Mouse (Mus musculus) hindbrain, embryonic 16.5 days (tissue): Measurements from ENCODE around the gene Taok1. TPM values are rescaled to one million over a fixed set of nuclear protein-coding genes. Genes with fewer than 3 reads are reported as not detected.

Source experiments
- ATAC-seq: fragments of 200-750 bp; cut with Nextera tagmentation; 2 replicates; pipeline ENCODE4 v1.8.0; 2017; ENCODE audit warnings: moderate TSS enrichment, moderate library complexity
- H3K27ac ChIP-seq: fragments of 300-500 bp; sonication (generic); 2 replicates; pipeline ENCODE4 v1.5.1; 2014; ENCODE audit warnings: low read depth, mild to moderate bottlenecking, control low read depth, low read length, moderate library complexity
- H3K27me3 ChIP-seq: fragments of 300-500 bp; sonication (generic); replicated peaks from 2 replicates; pipeline ENCODE4 v1.6.1; 2014; ENCODE audit warnings: low read length; ENCODE audit not compliant: control insufficient read depth, insufficient read depth
- H3K36me3 ChIP-seq: fragments of 300-500 bp; sonication (generic); 2 replicates; pipeline ENCODE4 v1.6.1; 2014; ENCODE audit warnings: mild to moderate bottlenecking, low read length, moderate library complexity, mixed read lengths; ENCODE audit not compliant: control insufficient read depth, insufficient read depth
- H3K4me1 ChIP-seq: fragments of 300-500 bp; sonication (generic); 2 replicates; pipeline ENCODE4 v1.6.1; 2014; ENCODE audit warnings: low read depth, low read length; ENCODE audit not compliant: control insufficient read depth, insufficient read depth
- H3K4me2 ChIP-seq: fragments of 300-500 bp; sonication (generic); 2 replicates; pipeline ENCODE4 v1.6.1; 2014; ENCODE audit warnings: mild to moderate bottlenecking, low read length, control low read depth, moderate library complexity
- H3K4me3 ChIP-seq: fragments of 300-500 bp; sonication (generic); 2 replicates; pipeline ENCODE4 v1.5.1; 2014; ENCODE audit warnings: mild to moderate bottlenecking, low read length, control low read depth, moderate library complexity
- H3K9ac ChIP-seq: fragments of 300-500 bp; sonication (generic); 2 replicates; pipeline ENCODE4 v1.6.1; 2014; ENCODE audit warnings: low read depth, mild to moderate bottlenecking, control low read depth, low read length, moderate library complexity
- H3K9me3 ChIP-seq: fragments of 300-500 bp; sonication (generic); 2 replicates; pipeline ENCODE4 v1.6.1; 2014; ENCODE audit warnings: mild to moderate bottlenecking, low read length, moderate library complexity; ENCODE audit not compliant: control insufficient read depth
- WGBS: fragments of 180-500 bp; shearing (Covaris S2); extraction: QIAGEN DNeasy Blood & Tissue Kit; methylation state at CpG from one replicate; pipeline ENCODE4 v1.1.7; 2014; 5-methylcytosine and 5-hydroxymethylcytosine counted together
- polyA plus RNA-seq: library from polyadenylated mRNA; unstranded; fragments of >200 nt; fragmentation: Nextera tagmentation; extraction: Ambion mirVana; gene quantifications from 2 replicates; pipeline ENCODE4 v1.2.1, GENCODE M21; 2015

Taok1 gene
- polyA plus RNA-seq, 1 experiment from 2014 or later: 18.7 TPM

DNA sequence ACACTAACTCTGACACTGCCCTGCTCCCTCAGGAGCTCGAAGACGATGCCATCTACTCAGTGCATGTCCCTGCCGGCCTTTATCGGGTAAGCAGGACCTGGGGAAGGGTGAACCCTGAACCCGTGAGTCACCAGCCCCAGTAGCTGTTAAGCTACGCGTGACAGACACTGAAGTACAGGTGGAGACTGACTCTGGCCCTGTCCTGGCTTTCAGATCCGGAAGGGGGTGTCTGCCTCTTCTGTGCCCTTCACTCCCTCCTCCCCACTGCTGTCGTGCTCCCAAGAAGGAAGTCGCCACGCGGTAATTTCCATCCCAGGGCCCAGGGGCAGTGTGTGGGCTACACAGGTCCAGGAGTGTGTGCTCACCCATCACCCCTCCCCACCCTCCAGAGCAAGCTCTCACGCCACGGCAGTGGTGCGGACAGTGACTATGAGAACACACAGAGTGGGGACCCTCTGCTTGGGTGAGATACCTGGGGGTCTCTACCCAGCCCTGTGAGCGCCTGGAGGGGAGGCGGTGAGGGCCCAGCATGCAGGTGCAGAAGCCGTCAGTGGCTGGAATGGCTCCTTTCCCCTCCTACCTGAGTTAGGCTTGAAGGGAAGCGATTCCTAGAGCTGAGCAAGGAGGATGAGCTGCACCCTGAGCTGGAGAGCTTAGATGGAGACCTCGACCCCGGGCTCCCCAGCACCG, 102.2 kb downstream of the Taok1 start:
- H3K4me1 ChIP-seq: peaks cover 12% of the 10 kb centered on the region
- H3K9me3 ChIP-seq: no peaks in the 10 kb centered on the region
- H3K4me3 ChIP-seq: no peak overlapping the region
- no peak overlapping the region for H3K9ac ChIP-seq
- peaks cover 31% of the 10 kb centered on the region for H3K36me3 ChIP-seq
- H3K4me2 ChIP-seq: no peak overlapping the region
- H3K27ac ChIP-seq: no peak overlapping the region
- WGBS: 91% methylated on average over 22 of the region's 22 CpGs
- ATAC-seq: no peak
- H3K27me3 ChIP-seq: no peaks in the 10 kb centered on the region

- no peak overlapping the region for H3K4me2 ChIP-seq
- H3K36me3 ChIP-seq: peaks cover 40% of the 10 kb centered on the region
- H3K9me3 ChIP-seq: no peaks in the 10 kb centered on the region
- H3K27me3 ChIP-seq: no peaks in the 10 kb centered on the region
- peaks cover 19% of the 10 kb centered on the region for H3K4me1 ChIP-seq
- no peak overlapping the region for H3K4me3 ChIP-seq
- WGBS: 95% methylated on average over 19 of the region's 19 CpGs
- H3K27ac ChIP-seq: no peak overlapping the region
- no peak overlapping the region for H3K9ac ChIP-seq
- no peak for ATAC-seq
Measured at GRCm38 (mm10) chr11:77504377-77504776, 103.2 kb downstream of the Taok1 start.

DNA sequence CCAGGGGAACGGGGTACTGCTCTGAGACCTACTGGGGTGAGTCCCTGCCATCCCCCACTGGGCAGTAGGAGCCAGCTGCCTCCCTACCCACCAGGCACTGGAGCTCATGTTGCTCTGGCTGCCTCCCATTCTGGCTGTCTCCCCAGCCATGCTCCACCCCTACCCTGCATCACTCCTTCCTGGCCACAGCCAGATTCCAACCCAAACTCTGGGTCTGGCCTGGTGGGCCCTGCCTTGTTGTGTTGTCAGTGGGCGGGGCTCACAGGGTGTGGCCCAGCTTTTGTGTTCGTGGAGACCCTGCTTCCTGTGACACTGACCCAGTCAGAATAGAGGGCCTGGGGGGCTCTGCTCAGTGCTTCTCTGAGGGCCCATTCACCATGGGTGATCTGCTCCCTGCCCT, 104.1 kb downstream of the Taok1 start:
- Histone ChIP-seq H3K9me3 (no peaks in the 10 kb centered on the region), H3K4me3 (no peak overlapping the region), H3K27ac (no peak overlapping the region), H3K9ac (no peak overlapping the region), H3K36me3 (peaks cover 40% of the 10 kb centered on the region), H3K27me3 (no peaks in the 10 kb centered on the region), H3K4me1 (peaks cover 22% of the 10 kb centered on the region), H3K4me2 (no peak overlapping the region)
- WGBS: 76% methylated on average over 3 of the region's 3 CpGs
- ATAC-seq: no peak

DNA sequence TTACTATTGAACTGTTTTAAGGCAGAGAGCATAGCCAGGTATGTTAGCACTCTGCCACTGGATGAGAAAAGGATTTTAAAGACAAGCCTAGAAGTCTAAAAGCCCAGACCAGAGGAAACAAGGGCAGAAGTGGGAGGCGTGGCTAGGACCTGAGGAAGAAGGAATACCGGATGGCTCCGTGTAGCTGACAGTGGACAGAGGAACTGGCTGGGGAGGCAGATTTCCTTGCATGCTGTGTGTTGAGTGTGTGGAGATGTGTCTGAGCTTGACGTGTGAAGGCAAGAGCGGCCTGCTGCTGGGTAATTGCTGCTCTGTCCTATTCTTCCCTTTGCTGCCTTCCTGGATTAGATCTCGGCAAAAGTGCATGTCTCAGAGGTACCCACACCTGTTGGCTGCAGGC, 105.1 kb downstream of the Taok1 start:
- Histone ChIP-seq H3K27me3 (no peaks in the 10 kb centered on the region), H3K9me3 (no peaks in the 10 kb centered on the region), H3K36me3 (peaks cover 40% of the 10 kb centered on the region), H3K4me3 (no peak overlapping the region), H3K9ac (no peak overlapping the region), H3K4me2 (no peak overlapping the region), H3K4me1 (peaks cover 25% of the 10 kb centered on the region), H3K27ac (no peak overlapping the region)
- 83% methylated on average over 6 of the region's 6 CpGs for WGBS
- no peak for ATAC-seq

DNA sequence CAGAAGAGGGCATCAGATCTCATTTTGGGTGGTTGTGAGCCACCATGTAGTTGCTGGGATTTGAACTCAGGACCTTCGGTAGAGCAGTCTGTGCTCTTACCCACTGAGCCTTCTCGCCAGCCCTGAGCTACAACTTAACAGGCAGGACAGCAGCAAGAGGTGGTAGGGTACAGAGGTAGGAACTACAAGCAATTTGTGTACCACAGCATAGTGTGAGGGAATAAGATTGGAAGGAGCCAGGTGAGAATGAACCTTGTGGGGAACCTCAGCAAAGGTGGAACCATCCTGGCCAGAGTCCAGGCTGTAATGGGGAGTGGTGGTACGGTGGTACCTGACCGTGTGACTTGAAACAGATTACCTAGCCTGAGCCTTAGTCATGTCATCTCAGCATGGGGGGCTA, 105.6 kb downstream of the Taok1 start:
- ATAC-seq: no peak
- Histone ChIP-seq H3K27me3 (no peaks in the 10 kb centered on the region), H3K4me2 (no peak overlapping the region), H3K36me3 (peaks cover 38% of the 10 kb centered on the region), H3K4me1 (peaks cover 30% of the 10 kb centered on the region), H3K4me3 (no peak overlapping the region), H3K9me3 (no peaks in the 10 kb centered on the region), H3K27ac (no peak overlapping the region), H3K9ac (no peak overlapping the region)
- WGBS: 97% methylated on average over 4 of the region's 4 CpGs

- WGBS: 14% methylated on average over 5 of the region's 5 CpGs
- Histone ChIP-seq H3K4me1 (peaks cover 32% of the 10 kb centered on the region), H3K9ac (no peak overlapping the region), H3K36me3 (peaks cover 33% of the 10 kb centered on the region), H3K4me3 (no peak overlapping the region), H3K27ac (no peak overlapping the region), H3K27me3 (no peaks in the 10 kb centered on the region), H3K4me2 (no peak overlapping the region), H3K9me3 (no peaks in the 10 kb centered on the region)
- ATAC-seq: no peak
Measured at GRCm38 (mm10) chr11:77501392-77501791, 106.2 kb downstream of the Taok1 start.

DNA sequence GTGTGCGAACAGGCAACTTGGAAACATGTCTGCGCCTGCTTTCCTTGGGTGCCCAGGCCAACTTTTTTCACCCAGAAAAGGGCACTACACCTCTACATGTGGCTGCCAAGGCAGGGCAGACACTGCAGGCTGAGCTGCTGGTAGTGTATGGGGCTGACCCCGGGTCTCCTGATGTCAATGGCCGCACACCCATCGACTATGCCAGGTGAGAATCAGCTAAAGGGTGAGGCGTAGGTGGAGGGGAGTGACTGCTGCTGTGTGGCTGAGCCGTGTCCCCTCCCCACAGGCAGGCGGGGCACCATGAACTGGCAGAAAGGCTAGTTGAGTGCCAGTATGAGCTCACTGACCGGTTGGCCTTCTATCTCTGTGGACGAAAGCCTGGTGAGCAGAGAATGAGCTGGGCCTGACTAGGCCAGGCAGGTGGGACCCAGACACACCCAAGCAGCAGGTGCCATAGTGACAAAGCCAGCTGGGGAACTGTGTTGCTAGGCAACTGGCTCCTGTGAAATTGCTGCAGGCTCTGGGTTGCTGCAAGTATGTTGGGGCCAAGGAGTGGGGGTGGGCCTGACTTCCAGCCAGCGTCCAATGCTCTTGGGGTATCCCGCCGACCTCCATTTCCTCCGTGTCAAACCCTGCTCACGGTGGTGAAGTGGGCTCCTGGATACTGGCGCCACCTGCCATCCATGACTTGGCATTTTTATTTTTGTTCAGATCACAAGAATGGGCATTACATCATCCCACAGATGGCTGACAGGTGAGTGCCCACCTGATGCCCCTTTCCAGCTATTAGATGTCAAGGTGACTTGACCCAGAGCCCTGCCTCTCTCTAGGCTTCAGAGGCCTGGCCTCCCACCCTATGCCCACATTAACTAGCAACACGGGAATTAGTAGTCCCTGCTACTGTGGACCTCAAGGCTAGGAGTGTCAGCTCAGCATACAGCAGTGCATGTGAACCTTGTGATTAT, 107.0 kb downstream of the Taok1 start:
- Histone ChIP-seq H3K4me2 (no peak overlapping the region), H3K36me3 (peaks cover 27% of the 10 kb centered on the region), H3K4me3 (no peak overlapping the region), H3K9ac (no peak overlapping the region), H3K27me3 (no peaks in the 10 kb centered on the region), H3K9me3 (no peaks in the 10 kb centered on the region), H3K27ac (no peak overlapping the region), H3K4me1 (peaks cover 36% of the 10 kb centered on the region)
- 72% methylated on average over 17 of the region's 17 CpGs for WGBS
- no peak for ATAC-seq

GRCm38 (mm10) chr11:77499354-77499753, 108.3 kb downstream of the Taok1 start:
- H3K9me3 ChIP-seq: no peaks in the 10 kb centered on the region
- no peaks in the 10 kb centered on the region for H3K27me3 ChIP-seq
- peaks cover 49% of the 10 kb centered on the region for H3K4me1 ChIP-seq
- 67% methylated on average over 7 of the region's 7 CpGs for WGBS
- H3K27ac ChIP-seq: no peak overlapping the region
- H3K9ac ChIP-seq: no peak overlapping the region
- no peak for ATAC-seq
- no peak overlapping the region for H3K4me3 ChIP-seq
- H3K36me3 ChIP-seq: peaks cover 19% of the 10 kb centered on the region
- H3K4me2 ChIP-seq: no peak overlapping the region
